Mouse (Mus musculus): ENCODE measurements around the gene Dusp22. TPM values are rescaled to one million over a fixed set of nuclear protein-coding genes. Genes with fewer than 3 reads are reported as not detected.

Dusp22 gene
- polyA plus RNA-seq, 1 experiment from 2014 or later, result 34.9 TPM

- H3K27ac ChIP-seq, result no peak overlapping the region
- 88% methylated on average over 8 of the region's 8 CpGs for WGBS
These were observed 44.7 kb downstream of the Dusp22 start for GRCm38 (mm10) chr13:30704246-30705095.

DNA sequence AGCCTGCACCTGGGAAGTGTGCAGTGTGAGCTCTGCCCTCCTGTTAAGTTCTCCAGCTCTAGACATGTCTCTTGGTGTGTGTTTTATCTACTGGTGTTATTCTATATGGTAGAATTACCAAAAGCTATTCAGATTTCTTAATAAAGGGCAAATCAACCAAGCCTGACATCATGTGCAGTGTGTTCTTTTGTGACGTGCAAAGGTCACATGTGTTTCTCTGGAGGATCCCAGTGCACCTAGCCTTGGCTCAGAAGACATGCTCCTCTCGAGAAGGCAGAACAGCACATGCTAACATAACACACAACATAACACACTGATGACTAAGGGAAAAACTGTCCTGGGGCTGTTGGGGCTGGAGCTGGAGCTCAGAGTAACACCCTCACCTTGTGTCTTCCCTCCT lies 51.3 kb downstream of the Dusp22 start:
- Histone ChIP-seq H3K4me3 (replicated peaks; ENCODE audit: low read length) (no peak overlapping the region), H3K27me3 (ENCODE audit: control insufficient read depth, insufficient read depth, low read length) (no peaks in the 10 kb centered on the region), H3K4me1 (replicated peaks; ENCODE audit: control insufficient read depth, insufficient read depth, low read length) (no peaks in the 10 kb centered on the region), H3K27ac (no peak overlapping the region), H3K9me3 (ENCODE audit: control insufficient read depth, low read length) (no peaks in the 10 kb centered on the region), H3K4me2 (replicated peaks) (no peak overlapping the region), H3K9ac (no peak overlapping the region), H3K36me3 (replicated peaks; ENCODE audit: control insufficient read depth, insufficient read depth) (peaks cover 19% of the 10 kb centered on the region)
- 87% methylated on average over 2 of the region's 2 CpGs for WGBS
- ATAC-seq (ENCODE audit: low FRiP score) (no peak), DNase-seq (ENCODE audit: low spot score) (no peak)

More at GRCm38 (mm10) chr13:30704246-30705095, 44.7 kb downstream of the Dusp22 start:
- no peaks in the 10 kb centered on the region for H3K9me3 ChIP-seq (ENCODE audit: control insufficient read depth, low read length)
- H3K9ac ChIP-seq, result no peak overlapping the region
- H3K4me3 ChIP-seq (replicated peaks; ENCODE audit: low read length), result no peak overlapping the region
- no peaks in the 10 kb centered on the region for H3K27me3 ChIP-seq (ENCODE audit: control insufficient read depth, insufficient read depth, low read length)
- DNase-seq (ENCODE audit: low spot score) (no peak), ATAC-seq (ENCODE audit: low FRiP score) (no peak)
- H3K4me1 ChIP-seq (replicated peaks; ENCODE audit: control insufficient read depth, insufficient read depth, low read length), result no peaks in the 10 kb centered on the region
- no peak overlapping the region for H3K4me2 ChIP-seq (replicated peaks)
- peaks cover 18% of the 10 kb centered on the region for H3K36me3 ChIP-seq (replicated peaks; ENCODE audit: control insufficient read depth, insufficient read depth)

GRCm38 (mm10) chr13:30711711-30712110 lies 51.9 kb downstream of the Dusp22 start:
- no peaks in the 10 kb centered on the region for H3K4me1 ChIP-seq (replicated peaks; ENCODE audit: control insufficient read depth, insufficient read depth, low read length)
- ATAC-seq (ENCODE audit: low FRiP score) (no peak), DNase-seq (ENCODE audit: low spot score) (no peak)
- peaks cover 16% of the 10 kb centered on the region for H3K36me3 ChIP-seq (replicated peaks; ENCODE audit: control insufficient read depth, insufficient read depth)
- no peak overlapping the region for H3K4me3 ChIP-seq (replicated peaks; ENCODE audit: low read length)
- H3K27me3 ChIP-seq (ENCODE audit: control insufficient read depth, insufficient read depth, low read length), result no peaks in the 10 kb centered on the region
- no peak overlapping the region for H3K9ac ChIP-seq
- 94% methylated on average over 3 of the region's 3 CpGs for WGBS
- no peaks in the 10 kb centered on the region for H3K9me3 ChIP-seq (ENCODE audit: control insufficient read depth, low read length)
- H3K4me2 ChIP-seq (replicated peaks), result no peak overlapping the region
- no peak overlapping the region for H3K27ac ChIP-seq

DNA sequence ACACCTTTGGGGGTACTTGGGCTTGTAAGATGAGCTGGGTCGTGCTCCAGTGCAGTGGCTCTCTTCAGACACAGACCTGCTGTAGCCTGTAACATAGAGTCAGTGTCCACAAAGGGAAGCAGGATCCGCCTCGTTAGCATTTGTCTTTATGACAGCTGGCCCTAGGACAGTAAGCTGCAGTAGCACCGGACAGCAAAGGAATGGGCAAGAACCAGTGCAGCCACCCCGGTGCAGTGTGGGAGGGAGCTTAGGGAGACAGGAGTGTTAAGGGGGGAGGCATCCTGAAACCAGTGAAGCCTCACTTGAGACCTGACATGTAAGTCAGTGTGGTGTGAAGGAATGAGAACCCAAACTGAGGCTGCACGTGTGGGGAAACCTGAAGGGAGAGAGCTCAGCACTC lies 52.5 kb downstream of the Dusp22 start:
- Histone ChIP-seq H3K4me1 (replicated peaks; ENCODE audit: control insufficient read depth, insufficient read depth, low read length) (no peaks in the 10 kb centered on the region), H3K27me3 (ENCODE audit: control insufficient read depth, insufficient read depth, low read length) (no peaks in the 10 kb centered on the region), H3K27ac (no peak overlapping the region), H3K9me3 (ENCODE audit: control insufficient read depth, low read length) (no peaks in the 10 kb centered on the region), H3K4me2 (replicated peaks) (no peak overlapping the region), H3K36me3 (replicated peaks; ENCODE audit: control insufficient read depth, insufficient read depth) (peaks cover 15% of the 10 kb centered on the region), H3K9ac (no peak overlapping the region), H3K4me3 (replicated peaks; ENCODE audit: low read length) (no peak overlapping the region)
- DNase-seq (ENCODE audit: low spot score), result no peak
- ATAC-seq (ENCODE audit: low FRiP score), result no peak
- WGBS, result 84% methylated on average over 6 of the region's 6 CpGs

- Histone ChIP-seq H3K9me3 (ENCODE audit: control insufficient read depth, low read length) (no peaks in the 10 kb centered on the region), H3K4me1 (replicated peaks; ENCODE audit: control insufficient read depth, insufficient read depth, low read length) (no peaks in the 10 kb centered on the region), H3K4me3 (replicated peaks; ENCODE audit: low read length) (no peak overlapping the region), H3K27ac (no peak overlapping the region), H3K27me3 (ENCODE audit: control insufficient read depth, insufficient read depth, low read length) (no peaks in the 10 kb centered on the region), H3K4me2 (replicated peaks) (no peak overlapping the region), H3K9ac (no peak overlapping the region), H3K36me3 (replicated peaks; ENCODE audit: control insufficient read depth, insufficient read depth) (peaks cover 10% of the 10 kb centered on the region)
- no peak for ATAC-seq (ENCODE audit: low FRiP score)
- no peak for DNase-seq (ENCODE audit: low spot score)
- 79% methylated on average over 3 of the region's 3 CpGs for WGBS
These were observed 53.8 kb downstream of the Dusp22 start for GRCm38 (mm10) chr13:30713621-30714020.

- Histone ChIP-seq H3K27me3 (ENCODE audit: control insufficient read depth, insufficient read depth, low read length) (no peaks in the 10 kb centered on the region), H3K9ac (no peak overlapping the region), H3K9me3 (ENCODE audit: control insufficient read depth, low read length) (no peaks in the 10 kb centered on the region), H3K27ac (no peak overlapping the region), H3K4me3 (replicated peaks; ENCODE audit: low read length) (no peak overlapping the region), H3K4me2 (replicated peaks) (no peak overlapping the region), H3K36me3 (replicated peaks; ENCODE audit: control insufficient read depth, insufficient read depth) (peaks cover under 1% of the 10 kb centered on the region), H3K4me1 (replicated peaks; ENCODE audit: control insufficient read depth, insufficient read depth, low read length) (no peaks in the 10 kb centered on the region)
- 91% methylated on average over 6 of the region's 6 CpGs for WGBS
- DNase-seq (ENCODE audit: low spot score), result no peak
- ATAC-seq (ENCODE audit: low FRiP score), result no peak
These were observed 54.8 kb downstream of the Dusp22 start for GRCm38 (mm10) chr13:30714552-30714951.

DNA sequence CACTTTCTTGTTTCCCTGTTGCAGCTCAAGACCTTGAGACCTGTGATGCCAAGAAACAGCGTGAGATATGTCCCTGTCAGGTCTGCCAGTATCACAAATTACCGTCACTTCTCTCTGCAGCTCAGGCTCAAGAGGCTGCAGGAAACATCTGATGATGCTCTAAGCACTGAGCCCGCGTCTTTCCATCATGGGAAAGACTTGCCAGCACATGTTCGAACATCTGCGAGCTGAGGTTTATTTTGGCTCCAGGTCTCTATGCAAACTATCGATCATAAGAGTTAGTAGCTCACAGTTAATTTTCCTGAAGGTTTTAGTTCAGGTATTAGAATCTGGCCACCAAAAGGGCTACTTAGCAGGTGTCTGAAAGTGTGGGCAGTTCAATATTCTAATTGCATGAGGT lies 55.3 kb downstream of the Dusp22 start:
- DNase-seq (ENCODE audit: low spot score) (no peak), ATAC-seq (ENCODE audit: low FRiP score) (no peak)
- Histone ChIP-seq H3K9me3 (ENCODE audit: control insufficient read depth, low read length) (no peaks in the 10 kb centered on the region), H3K27ac (no peak overlapping the region), H3K4me3 (replicated peaks; ENCODE audit: low read length) (no peak overlapping the region), H3K9ac (no peak overlapping the region), H3K4me1 (replicated peaks; ENCODE audit: control insufficient read depth, insufficient read depth, low read length) (no peaks in the 10 kb centered on the region), H3K36me3 (replicated peaks; ENCODE audit: control insufficient read depth, insufficient read depth) (no peaks in the 10 kb centered on the region), H3K27me3 (ENCODE audit: control insufficient read depth, insufficient read depth, low read length) (no peaks in the 10 kb centered on the region), H3K4me2 (replicated peaks) (no peak overlapping the region)
- WGBS, result 96% methylated on average over 7 of the region's 7 CpGs

- ATAC-seq (ENCODE audit: low FRiP score) (no peak), DNase-seq (ENCODE audit: low spot score) (no peak)
- Histone ChIP-seq H3K4me3 (replicated peaks; ENCODE audit: low read length) (no peak overlapping the region), H3K27me3 (ENCODE audit: control insufficient read depth, insufficient read depth, low read length) (no peaks in the 10 kb centered on the region), H3K27ac (no peak overlapping the region), H3K4me1 (replicated peaks; ENCODE audit: control insufficient read depth, insufficient read depth, low read length) (no peaks in the 10 kb centered on the region), H3K9me3 (ENCODE audit: control insufficient read depth, low read length) (no peaks in the 10 kb centered on the region), H3K4me2 (replicated peaks) (no peak overlapping the region), H3K36me3 (replicated peaks; ENCODE audit: control insufficient read depth, insufficient read depth) (no peaks in the 10 kb centered on the region), H3K9ac (no peak overlapping the region)
- WGBS, result 81% methylated on average over 4 of the region's 4 CpGs
These were observed 55.8 kb downstream of the Dusp22 start for GRCm38 (mm10) chr13:30715573-30715972.

DNA sequence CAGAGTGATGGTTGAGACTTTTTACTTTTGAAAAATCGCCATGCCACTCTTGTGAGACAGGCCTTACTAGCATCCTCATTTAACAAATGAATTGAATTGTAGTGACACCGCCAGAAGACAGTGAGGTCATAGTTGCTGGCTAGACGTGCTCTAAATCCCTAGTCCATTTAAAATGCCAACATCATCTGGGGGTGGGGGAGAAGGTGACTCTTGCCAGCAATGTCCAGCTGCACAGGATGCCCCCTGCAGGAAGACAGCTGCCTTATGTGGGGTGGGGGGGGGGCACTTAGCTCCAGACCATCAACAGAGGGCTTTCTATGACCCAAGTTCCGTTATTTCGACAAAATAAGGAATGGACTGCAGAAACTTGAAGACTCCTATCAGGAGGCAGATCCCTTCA lies 56.8 kb downstream of the Dusp22 start:
- Histone ChIP-seq H3K27ac (no peak overlapping the region), H3K9ac (no peak overlapping the region), H3K36me3 (replicated peaks; ENCODE audit: control insufficient read depth, insufficient read depth) (no peaks in the 10 kb centered on the region), H3K9me3 (ENCODE audit: control insufficient read depth, low read length) (no peaks in the 10 kb centered on the region), H3K4me2 (replicated peaks) (no peak overlapping the region), H3K27me3 (ENCODE audit: control insufficient read depth, insufficient read depth, low read length) (no peaks in the 10 kb centered on the region), H3K4me3 (replicated peaks; ENCODE audit: low read length) (no peak overlapping the region), H3K4me1 (replicated peaks; ENCODE audit: control insufficient read depth, insufficient read depth, low read length) (no peaks in the 10 kb centered on the region)
- WGBS, result 73% methylated on average over 5 of the region's 5 CpGs
- DNase-seq (ENCODE audit: low spot score) (no peak), ATAC-seq (ENCODE audit: low FRiP score) (no peak)

Measured in hindbrain, embryonic 14.5 days (tissue).